Mouse (Mus musculus): Measurements from ENCODE around the gene Nt5m.

The Nt5m gene

GRCm38 (mm10) chr11:59902045-59902726 is 62.9 kb downstream of the Nt5m start:
- peak; percentile 53 for DNase-seq (ENCODE audit: low spot score)

- no peak for DNase-seq (ENCODE audit: low spot score)
Measured at GRCm38 (mm10) chr11:59906521-59907123, 67.4 kb downstream of the Nt5m start.

GRCm38 (mm10) chr11:59908446-59908845 is 69.2 kb downstream of the Nt5m start:
- DNase-seq (ENCODE audit: low spot score): no peak

GRCm38 (mm10) chr11:59910586-59910985 is 71.3 kb downstream of the Nt5m start:
- DNase-seq (ENCODE audit: low spot score): no peak

GRCm38 (mm10) chr11:59911523-59911922 is 72.3 kb downstream of the Nt5m start:
- no peak for DNase-seq (ENCODE audit: low spot score)

- DNase-seq (ENCODE audit: low spot score): no peak
Measured at GRCm38 (mm10) chr11:59913702-59914101, 74.5 kb downstream of the Nt5m start.

- DNase-seq (ENCODE audit: low spot score): no peak
Measured at GRCm38 (mm10) chr11:59918014-59918413, 78.8 kb downstream of the Nt5m start.

- DNase-seq (ENCODE audit: low spot score): no peak
Measured at GRCm38 (mm10) chr11:59919401-59919800, 80.2 kb downstream of the Nt5m start.

GRCm38 (mm10) chr11:59920331-59920730 is 81.1 kb downstream of the Nt5m start:
- no peak for DNase-seq (ENCODE audit: low spot score)

GRCm38 (mm10) chr11:59921265-59921664 is 82.0 kb downstream of the Nt5m start:
- DNase-seq (ENCODE audit: low spot score): no peak

GRCm38 (mm10) chr11:59930031-59930430 is 90.8 kb downstream of the Nt5m start:
- no peak for DNase-seq (ENCODE audit: low spot score)

All from ovary, adult 18-20 months (tissue).